Mouse (Mus musculus) embryo, embryonic 11.5 days (tissue): ENCODE results near the gene Lrig2.

Experiments
- DNase-seq: peaks from one replicate; pipeline ENCODE4 v3.0.0-alpha.2; 2012; ENCODE audit warnings: low read depth, low spot score

Gene Lrig2

DNA sequence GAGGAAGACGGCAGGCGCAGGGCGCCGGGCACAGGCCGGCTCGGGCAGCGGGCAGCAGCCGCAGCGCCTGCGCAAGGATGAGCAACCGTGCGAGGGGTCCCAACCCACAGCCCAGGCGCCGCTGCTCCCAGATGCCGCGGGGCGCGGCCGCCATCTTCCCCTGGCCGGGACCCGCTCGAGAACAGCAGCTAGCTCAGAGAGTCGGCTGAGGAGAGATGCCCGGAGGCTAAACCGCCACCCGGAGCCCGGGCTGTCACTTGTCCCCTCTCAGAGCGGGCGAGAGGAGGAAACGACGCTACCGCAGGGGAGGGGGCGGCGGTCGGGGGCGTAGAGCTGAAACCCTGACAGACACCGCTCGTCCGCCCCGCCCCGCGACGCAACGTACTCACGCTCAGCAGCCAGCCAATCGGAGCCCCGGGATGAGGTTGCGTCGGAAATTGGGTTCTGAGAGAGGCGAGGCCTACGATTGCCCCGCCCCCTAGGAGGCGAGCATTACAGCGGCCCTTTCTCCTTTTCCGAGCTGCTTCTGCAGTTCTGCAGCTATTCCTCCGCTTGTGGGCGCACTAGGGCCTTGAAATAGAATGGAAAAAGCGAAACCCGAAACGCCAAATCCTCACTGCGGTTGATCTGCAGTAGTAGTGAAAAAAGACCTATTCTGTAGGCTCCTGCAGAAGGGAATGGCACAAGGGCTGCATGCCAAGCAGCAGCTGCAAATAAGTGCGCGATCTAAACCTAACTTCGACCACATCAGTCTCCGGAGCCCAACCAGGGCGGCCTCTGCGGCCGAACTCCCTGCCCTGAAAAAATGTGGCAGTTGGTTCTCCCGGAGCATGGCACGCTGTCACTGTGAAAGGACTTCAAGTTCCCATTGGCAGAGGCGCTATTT, at the start of gene Lrig2:
TSS of gene Lrig2 (minus strand) at position 381 of the 886 bp plus-strand sequence.
- DNase-seq: peak; percentile 99

GRCm38 (mm10) chr3:104556624-104557023, 44.9 kb upstream of the Lrig2 start:
- DNase-seq: no peak

GRCm38 (mm10) chr3:104550594-104550993, 38.9 kb upstream of the Lrig2 start:
- no peak for DNase-seq

DNA sequence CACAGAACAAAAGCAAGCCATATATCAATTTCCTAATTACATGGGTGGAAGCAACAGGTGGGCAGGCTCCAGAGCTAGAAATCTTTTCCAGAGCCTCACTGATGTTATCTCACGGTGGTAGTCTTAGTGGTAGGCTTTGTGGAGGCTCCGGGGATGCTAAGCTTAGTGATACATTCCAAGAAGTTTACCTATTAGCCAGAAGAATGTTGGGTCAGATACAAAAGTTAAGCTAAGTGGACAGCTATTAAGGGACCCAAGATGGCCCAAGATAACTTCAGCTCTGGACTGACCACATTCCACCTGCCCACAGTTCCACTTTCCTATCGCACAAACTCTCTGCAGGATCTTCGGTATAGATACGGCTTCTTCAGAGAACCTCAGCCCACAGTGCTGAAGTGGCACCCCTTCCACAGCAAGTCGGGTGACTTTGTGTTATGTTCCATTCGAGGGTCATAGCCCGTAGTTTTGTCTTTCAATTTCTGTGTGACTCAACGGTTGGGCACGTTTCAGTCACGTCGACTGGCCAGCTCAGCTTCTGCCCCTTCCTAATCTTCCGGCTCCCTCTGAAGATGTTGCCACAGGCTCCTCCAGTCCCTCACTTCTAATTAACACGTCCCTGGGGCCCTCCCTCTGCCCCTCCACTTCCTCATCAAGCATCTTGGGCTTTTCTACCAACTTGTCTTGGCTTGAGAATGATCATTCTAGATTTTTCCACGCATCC, 36.8 kb upstream of the Lrig2 start:
- no peak for DNase-seq

DNA sequence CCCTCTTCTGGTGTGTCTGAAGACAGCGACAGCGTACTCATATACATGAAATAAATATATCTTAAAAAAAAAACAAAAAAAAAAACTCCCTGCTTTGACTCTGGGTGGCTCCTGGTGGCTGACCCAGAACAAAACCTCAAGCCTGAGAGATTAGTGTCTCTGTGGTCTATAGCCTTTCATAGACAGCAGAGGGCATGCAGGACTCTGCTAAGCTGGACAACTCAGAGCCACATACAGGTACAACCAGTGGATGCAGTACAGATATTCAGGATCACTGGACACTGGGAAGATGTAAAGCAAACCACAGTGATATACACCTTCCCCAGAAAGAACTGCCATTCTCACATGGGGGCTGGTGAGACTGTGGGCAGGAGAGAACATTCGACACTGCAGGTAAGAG, 32.1 kb upstream of the Lrig2 start:
- no peak for DNase-seq

DNA sequence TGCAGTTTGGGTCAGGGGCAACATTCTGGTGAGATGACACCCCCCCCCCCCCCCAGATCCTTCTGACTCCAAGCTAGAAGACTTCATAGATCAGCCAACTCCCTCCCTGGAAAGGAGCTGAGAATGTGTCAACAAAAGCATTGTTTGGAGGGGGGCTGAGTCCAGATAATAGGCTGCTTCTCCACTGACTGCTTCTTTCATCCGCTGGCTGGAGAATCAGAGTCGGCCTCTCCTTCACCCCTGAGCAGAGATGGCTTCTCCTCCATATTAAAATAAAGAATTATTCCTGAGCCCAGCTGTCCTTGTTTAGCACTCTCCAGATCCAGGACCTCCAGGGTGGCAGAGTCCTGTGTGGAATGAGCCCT, 30.3 kb upstream of the Lrig2 start:
- no peak for DNase-seq

DNA sequence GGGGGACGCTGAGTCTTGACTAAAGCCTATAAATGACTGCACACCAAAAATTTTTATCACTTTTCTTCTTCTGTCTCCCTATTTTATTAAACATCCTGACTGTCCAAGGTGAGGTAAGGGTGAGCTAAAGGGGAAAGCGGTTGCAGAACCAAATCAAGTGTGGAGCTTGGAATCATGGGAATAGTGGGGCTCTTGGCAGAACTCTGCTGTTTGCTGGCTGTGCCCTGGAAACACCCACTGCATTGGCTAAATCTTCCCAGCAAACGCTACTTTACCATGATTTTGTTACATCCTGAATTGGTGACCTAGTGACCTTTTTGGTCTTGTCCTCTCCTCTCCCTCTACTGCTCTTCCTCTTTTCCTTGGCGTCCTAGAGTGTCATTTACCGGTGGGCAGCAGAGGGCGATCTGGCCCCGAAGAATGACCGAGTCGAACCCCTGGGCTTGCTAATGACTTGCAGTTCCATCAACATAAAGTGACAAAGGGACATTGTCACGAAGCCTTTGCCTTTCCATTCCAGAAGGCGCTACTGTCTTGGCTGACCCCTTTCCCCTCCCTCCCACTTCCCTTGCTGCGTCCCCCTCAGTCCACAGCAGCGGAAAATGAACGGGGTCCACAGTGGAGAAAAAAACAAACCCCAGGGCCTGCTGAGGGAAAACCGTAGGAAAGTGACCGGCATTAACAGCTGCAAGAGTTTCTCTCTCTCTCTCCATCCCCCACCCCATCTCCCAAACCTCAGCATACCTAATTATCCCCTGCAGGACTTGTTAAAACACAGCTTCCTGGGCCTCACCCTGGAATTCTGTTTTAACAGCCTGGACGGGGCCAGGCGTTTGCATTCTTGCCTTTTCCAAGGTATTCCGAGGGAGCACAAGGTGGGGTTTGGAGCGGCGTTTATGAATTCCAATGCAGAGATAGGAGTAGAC, 29.7 kb upstream of the Lrig2 start:
- DNase-seq: peak; percentile 62

- no peak for DNase-seq
Observed at GRCm38 (mm10) chr3:104540480-104541138, 28.9 kb upstream of the Lrig2 start.

DNA sequence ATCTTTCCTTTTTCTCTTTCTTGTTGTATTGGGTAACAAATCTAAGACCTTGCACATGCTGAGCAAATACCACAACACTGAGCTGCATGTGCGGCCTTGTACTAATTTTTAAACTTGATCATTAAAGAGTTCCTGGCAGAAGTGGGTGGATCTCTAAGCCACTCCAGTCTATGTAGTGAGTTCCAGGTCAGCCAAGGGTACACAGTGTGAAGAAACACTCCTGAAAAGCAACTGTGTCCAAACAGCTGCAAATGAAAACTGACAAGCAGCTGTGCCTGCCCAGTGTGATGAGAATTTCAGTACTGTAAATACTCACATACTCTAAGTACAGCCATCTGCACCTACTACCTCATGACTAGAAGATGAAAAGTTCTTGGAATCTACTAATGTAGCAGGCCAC, 21.5 kb upstream of the Lrig2 start:
- no peak for DNase-seq

GRCm38 (mm10) chr3:104526115-104526882, 14.6 kb upstream of the Lrig2 start:
- no peak for DNase-seq

GRCm38 (mm10) chr3:104525516-104525915, 13.8 kb upstream of the Lrig2 start:
- DNase-seq: no peak

- DNase-seq: no peak
Observed at GRCm38 (mm10) chr3:104525029-104525428, 13.3 kb upstream of the Lrig2 start.

GRCm38 (mm10) chr3:104523333-104523871, 11.7 kb upstream of the Lrig2 start:
- DNase-seq: no peak

GRCm38 (mm10) chr3:104521341-104521924, 9.7 kb upstream of the Lrig2 start:
- DNase-seq: no peak

DNA sequence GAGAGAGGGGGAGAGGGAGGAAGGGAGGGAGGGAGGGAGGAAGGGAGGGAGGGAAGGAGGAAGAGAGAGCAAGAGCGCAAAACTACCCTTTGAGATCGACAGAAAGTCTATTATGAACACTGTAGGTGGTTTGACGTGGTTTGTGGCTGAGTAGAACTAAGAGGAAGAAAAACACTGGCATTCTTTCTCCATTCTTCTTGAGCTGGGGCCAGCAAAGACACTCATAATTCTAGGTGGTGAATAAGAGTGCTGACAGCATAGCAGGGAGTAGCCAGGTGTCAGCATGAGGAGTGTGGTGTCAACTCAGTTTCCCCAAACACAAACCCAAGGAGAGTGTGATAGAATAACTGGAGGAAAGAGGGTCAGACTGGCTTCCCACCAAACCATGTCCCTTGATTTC, 8.8 kb upstream of the Lrig2 start:
- DNase-seq: no peak

- DNase-seq: no peak
Observed at GRCm38 (mm10) chr3:104518931-104519330, 7.2 kb upstream of the Lrig2 start.

GRCm38 (mm10) chr3:104518411-104518810, 6.7 kb upstream of the Lrig2 start:
- no peak for DNase-seq

DNA sequence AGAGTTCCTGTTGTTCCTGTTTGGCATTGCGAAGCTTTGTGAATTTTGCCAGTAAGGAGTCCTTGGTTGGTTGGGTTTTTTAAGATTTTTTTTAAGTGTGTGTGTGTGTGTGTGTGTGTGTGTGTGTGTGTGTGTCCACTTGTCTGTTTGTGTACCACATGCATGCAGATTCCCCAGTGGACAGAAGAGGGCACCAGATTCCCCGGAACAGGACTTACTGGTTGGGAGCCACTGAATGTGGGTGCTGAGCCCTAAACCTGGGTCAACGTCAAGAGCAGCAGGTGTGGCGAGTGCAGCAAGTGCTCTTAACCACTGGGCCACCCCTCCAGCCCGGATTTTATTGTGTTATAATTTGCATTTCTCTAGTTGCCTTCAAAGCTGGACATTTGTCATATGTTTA, 5.4 kb upstream of the Lrig2 start:
- DNase-seq: no peak

- DNase-seq: no peak
Observed at GRCm38 (mm10) chr3:104514510-104514909, 2.8 kb upstream of the Lrig2 start.

- no peak for DNase-seq
Observed at GRCm38 (mm10) chr3:104512424-104512748, 668 bp upstream of the Lrig2 start.
